Mouse (Mus musculus) mouse embryonic stem cell (cell line): ENCODE measurements around the gene Mageb18.
"Not testable (repeated sequence)": the region's sequence is repeated elsewhere in the genome, so short reads cannot be mapped to it uniquely, and the experiment has no call there.

ENCODE experiments used
- in situ Hi-C, 2 experiments: fragments of 300-500 bp; cut with MboI; formaldehyde crosslinking; loops; 1 replicate in 1 of 2; 3 replicates in 1 of 2; pipeline ENCODE4 v1.14.3; 2019 to 2020; ENCODE audit warnings: low sequenced_read_pairs in 2 of 2, low pct_unique_long_range_greater_than_20kb in 1 of 2, mixed read lengths in 1 of 2; ENCODE audit not compliant: unreplicated experiment in 1 of 2

Mageb18 gene

DNA sequence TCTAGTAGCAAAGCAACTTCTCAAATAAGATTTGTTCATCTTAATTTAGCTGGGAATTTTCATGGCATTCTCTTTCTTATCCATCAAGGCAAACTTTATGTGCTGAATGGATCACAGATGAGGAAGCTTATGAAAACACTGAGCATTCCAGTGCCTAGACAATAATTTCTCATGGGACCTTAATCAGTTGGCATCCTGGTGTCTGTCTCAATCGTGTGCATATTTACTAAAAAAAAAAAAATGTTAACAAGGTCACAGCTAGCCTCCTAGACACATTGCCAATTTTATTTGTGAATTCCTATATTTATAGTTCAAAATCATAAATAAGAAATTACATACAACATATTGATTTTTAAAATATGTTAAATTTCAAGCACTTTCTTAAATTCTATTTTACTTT is at the start of gene Mageb18:
Mageb18 (minus strand) TSS at position 101 of the 400 bp plus-strand sequence.
- in situ Hi-C loops, result no loop called here

DNA sequence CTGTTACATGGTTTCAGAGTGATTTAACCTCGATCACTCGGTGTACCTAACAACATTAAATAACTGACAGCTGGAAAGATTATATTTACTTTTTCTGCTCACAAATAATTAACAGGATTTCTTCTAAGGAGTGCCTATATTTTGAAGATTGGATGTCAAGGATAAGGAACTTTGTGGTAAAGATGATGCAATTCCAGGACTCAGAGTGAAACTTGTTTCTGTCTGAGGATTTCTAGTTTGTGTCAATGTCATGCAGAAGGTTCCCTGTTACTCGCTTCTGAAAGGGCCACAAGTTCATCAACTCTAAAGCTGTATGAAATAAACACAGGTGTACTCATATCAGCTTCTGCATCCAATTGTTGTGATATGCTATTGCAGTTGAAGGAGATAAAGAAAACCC is 13.4 kb upstream of the Mageb18 start:
- in situ Hi-C loops, result no loop called here

DNA sequence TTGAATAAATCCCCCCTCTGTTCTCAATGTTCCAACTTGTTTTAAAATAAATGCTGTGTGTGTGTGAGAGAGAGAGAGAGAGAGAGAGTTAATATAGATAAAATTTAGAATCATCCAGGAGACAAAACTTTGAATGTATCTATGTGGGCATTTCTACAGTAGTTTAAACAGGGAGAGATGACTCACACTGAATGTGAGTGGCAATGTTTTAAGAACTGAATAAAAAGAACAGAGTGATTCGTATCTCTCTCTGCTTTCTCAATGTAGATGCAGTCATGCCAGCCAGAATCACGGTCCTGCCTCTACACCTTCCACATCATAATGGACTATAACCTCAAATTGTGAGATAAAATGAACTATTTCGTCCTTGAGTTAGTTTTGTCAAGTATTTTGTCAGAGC is 11.1 kb upstream of the Mageb18 start:
- in situ Hi-C loops, result no loop called here

DNA sequence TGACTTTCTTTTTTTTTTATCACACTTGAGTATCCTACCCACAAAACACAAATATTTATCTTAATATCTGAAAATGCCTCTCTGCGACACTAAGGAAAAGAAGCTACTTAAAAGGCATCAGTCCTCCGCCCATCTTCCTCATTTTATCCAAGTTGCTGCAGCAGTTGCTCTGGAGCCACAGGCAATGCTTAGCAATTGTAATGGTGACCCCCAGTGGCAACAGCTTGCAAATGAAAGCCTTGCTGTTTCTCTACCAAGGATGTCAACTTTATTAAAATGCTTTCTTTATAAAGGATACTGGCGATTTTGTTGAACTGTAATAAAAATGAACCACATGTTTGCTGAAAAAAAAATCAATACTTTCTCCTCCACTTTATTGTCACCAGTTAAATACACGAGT is 2.0 kb downstream of the Mageb18 start:
- in situ Hi-C loops, result no loop called here

DNA sequence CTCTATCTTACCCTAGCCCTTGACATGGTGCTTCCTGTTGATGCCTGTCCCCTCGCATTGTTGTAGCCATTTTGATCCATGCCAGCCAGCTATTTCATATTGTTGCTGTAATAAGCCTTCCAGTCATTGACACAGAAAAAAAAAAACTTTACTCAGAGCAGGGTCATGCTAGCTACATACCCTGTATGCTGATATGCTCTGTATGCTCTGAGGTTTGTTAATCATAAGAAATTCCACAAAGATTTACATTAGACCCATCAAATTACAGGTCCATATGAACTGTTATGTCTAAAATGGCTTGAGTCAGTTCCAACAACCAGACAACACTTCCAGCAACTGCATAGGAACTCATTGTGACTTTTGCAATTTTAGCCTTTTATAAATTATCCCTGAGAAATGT is 71.5 kb downstream of the Mageb18 start:
- in situ Hi-C loops, result no loop called here

DNA sequence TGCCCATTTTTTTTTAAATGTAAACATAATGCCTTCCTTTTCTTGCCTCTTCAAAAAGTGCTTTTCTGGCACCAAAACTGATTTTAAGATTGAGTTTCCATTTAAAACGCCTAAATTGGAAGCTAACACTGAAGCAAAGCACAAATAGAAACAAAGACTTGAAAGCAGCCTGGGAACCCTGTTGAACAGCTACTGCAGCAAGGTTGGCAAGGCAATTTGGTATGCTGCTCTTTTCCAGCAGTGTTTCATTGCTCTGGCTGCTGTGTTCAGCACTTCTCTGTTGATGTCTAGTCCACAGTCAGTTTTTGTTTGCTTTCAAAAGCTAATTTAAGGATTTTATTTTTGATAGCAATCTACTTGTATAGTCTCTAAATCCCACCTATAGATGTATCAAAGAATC is 101.1 kb downstream of the Mageb18 start:
- in situ Hi-C loops, result no loop called here

DNA sequence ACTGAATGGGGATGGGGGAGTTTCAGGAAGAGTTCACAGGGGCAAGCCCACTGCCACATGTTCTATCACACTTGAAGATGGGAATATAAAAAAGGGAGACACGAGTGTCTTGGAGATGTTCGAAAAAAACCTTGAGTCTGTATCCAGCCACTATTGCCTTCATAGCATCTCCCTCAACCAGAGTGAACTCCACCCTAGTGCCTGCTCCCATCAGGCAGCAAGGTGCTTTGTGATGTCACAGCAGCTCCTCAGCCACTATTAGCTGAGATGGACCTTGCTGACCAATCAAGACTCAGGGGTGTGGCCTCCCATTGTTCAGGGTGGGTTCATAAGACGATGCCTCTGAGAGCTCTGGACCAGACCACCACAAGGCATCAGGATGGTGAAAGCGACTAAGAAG is 109.7 kb downstream of the Mageb18 start, which contains the start of gene Gm5941:
Gm5941 (plus strand) TSS at position 301 of the 400 bp plus-strand sequence.
- in situ Hi-C loops, result not testable (repeated sequence)

DNA sequence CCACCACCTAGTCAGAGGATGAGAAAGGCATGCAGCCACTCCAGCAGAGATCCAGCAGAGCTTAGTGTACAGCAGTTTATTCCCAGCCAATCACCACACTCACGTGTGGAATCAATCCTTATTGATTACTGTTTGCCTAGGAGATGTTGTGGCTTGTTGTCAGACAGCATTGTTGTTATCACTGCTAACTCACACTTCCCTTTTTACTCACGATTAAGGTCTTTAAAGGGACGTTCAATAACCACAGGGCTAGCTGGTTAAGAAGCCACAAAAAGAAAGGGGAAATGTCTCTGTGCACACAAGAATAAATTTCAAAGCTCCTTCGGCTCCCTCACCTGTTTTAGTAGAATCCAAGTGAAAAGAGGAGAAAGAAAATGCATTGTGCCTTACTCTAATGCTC is 134.6 kb downstream of the Mageb18 start:
- in situ Hi-C loops, result no loop called here

DNA sequence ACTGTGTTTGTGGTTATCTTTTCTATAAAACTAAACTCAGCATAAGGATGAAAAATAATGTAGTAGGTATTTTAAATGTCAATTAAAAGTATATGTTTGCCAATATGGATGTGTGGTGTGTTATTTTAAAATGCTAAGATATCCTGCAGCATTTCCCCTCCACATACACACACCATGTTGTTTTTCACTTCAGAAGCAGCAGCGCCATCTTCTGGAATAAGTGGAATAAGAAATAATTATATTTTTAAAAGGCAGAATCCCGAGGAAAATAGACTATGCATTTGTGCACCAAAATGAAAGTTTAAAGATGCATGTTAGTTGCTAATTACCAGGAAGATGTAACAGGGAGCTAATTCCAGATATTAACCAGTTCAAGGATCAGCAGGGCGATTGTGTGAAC is 138.9 kb downstream of the Mageb18 start:
- in situ Hi-C loops, result no loop called here

DNA sequence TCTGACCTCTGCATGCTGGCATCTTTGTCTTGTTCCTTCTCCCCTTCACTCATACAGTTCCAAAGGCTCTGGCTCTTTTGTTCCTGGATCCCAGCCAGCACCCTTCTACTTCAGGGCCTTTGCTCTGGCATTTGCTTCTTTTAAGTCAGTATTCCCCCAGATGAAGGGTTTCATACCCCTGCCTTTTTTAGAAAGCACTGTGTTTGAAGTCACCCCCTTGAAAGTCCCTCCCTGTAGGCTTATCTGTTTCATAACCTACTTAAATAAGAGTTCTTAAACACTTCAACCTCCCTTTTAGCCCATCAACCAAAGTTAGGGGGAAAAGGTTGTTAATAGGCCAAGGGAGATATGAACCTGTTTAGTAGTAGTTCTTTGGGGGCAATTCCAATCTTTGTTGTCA is 212.0 kb downstream of the Mageb18 start:
- in situ Hi-C loops, result no loop called here

DNA sequence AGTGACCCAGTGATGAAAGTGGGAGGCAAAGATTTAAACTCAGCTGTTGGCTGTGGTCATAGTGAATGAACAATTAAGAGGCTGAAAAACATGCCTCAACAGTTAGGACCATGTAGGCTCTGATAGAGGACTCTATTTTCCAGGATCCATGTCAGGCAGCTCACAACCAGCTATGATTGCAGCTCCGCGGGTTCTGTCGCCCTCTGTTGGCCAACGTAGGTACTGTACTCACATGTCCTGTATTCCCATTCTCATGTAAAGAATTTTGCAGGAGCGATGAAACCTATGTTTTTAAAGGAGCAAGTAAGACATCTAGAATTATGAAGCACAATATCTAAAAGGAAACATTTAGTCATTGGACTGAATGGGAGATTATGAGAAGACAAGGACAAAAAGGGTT is 256.4 kb downstream of the Mageb18 start:
- in situ Hi-C loops, result no loop called here

DNA sequence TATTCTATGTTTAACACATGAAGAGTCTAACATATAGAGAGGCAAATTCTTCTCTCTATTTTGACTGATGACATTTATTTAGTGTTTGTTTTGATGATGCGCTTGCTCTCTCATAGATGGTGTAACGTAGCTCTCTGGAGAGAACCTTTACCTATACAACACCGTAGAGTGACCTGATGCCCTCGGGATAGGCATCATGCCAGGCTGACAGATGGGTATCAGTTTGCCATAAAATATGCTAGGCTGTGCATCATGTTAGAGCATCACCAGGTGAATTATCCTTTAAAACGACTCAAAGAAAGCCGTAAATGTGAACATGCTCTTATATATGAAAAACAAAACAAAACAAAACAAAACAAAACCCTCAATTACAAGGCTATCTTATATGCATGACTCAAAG is 258.5 kb downstream of the Mageb18 start:
- in situ Hi-C loops, result no loop called here

DNA sequence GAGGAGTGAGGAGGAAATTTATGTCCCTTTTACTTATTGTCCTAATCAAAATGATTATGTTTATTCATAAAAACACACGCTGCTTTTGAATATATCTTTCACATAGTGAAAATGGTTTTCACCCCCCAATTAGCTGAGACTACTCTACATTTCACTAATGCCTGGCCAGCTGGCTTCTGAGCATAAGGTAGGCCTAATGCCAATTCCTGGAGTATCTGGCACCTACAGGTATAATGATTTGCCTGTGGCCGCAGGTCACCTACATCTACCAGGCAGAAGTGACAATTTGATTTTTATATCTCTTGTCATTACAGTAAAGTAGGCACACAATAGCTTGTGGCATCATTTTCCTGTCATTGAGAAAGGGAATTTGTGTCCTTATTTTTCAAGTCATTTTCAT is 259.8 kb downstream of the Mageb18 start:
- in situ Hi-C loops, result no loop called here

DNA sequence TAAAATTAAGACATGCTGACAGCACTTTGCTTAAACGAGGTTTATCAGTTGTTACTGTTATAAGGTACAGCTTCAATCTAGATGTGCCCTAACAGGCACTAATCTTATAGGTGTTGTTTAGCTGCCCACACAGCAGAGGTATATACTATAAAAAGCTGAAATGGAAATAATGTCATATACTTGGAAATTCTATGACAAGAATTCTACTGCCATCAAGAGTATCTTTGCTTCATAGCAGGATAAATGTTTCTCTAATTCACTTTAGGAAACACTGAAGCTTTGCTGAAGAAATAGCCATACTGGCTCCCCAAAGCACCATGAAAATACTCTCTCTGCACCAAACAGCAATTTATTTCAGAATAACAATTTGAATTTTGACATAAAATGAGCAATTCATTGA is 265.9 kb downstream of the Mageb18 start:
- in situ Hi-C loops, result no loop called here

DNA sequence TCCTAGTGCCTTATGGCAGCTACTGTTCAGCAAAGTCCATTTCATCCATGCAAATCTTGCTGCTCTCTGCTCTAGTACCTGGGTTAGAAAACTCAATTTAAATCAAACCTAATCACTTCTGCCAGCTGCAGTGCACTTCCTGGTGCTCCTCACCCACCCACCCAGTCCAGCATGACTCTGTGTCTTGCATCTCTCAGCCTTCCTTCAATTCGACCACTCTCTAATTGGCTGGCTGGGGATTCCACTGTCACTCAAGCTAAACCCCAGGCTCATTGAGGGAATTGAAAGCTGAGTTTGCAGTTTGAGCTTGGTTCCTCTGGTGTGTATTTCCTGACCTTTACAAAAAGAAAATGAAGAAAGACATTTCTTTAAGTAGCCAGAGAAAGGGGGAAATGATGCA is 275.8 kb downstream of the Mageb18 start:
- in situ Hi-C loops, result no loop called here

DNA sequence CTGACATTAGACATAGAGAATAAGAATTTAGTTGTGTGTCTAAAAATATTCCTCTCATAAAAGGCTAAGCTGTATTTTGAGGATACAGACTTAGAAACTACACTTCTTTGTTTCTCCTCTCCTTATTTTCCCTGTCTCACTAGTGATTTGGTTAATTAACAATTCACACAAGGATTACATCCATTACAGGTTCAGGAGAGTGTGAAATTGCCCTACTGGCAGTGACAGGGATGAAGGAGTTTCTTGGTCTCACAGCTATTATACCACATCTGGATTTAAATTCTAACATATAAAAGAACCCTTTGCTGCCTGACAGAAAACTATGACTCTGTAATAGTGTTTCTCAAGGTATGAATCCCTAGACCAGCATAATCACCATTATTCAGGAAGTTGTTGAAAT is 318.8 kb downstream of the Mageb18 start:
- in situ Hi-C loops, result no loop called here
